Mouse (Mus musculus): ENCODE results near the gene Plg.

DNA sequence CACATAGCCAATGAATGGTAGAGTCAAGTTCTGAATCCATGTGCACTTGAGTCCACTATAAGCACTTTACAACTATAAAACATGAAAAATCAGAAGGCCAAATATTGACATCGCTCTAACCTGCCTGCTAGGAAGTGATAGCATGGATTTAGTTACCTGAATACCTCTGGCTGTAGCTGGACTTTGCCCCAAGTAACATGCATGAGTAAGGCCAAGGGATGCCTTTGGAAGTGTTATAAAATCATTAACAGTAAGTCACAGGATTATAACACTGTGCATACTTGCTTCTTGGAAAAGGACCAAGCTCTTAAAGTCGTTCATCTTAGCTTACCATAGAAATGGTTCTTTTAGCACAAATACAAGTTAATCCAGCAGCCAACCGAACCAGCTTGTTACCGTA is 41.3 kb upstream of the Plg start:
- TF ChIP-seq CTCF (IDR thresholded peaks at IDR 0.05) (no peak), EP300 (IDR thresholded peaks at IDR 0.05) (no peak)

Measured in lung, postnatal 0 days (tissue).